In genomic region chr6:77650127-77650526, GRCm38 (mm10) we compare ENCODE assay signal across 10 mouse cellular contexts.
DNase-seq lines count a peak whose midpoint lies in the region; ATAC-seq and TF ChIP-seq lines count a peak whose summit lies in the region.
"Had no signal": no experiment of that assay in that cellular context is flagged by ENCODE, and none has a peak within 500 bp of the region (broad histone marks: within the 10 kb centered on the region; RNA-seq: fewer than 3 reads in every experiment).

No protein-coding gene starts in this region.

- no peak overlapping the region for H3K4me3 ChIP-seq in lung, adult 2 months (replicated peaks; ENCODE audit: extremely low read depth, low read depth, low read length)
- H3K4me3 ChIP-seq in embryonic fibroblast, embryonic 13.5 days (ENCODE audit: insufficient read depth, low read length): no peak overlapping the region
- no peak overlapping the region for H3K4me3 ChIP-seq in liver, postnatal 0 days (ENCODE audit: low read depth, low read length)
- H3K4me3 ChIP-seq: embryonic facial prominence, embryonic 12.5 days; megakaryocyte, embryonic 14.5 days had no signal

- peak; percentile 32 for DNase-seq in lung, postnatal 10 days
- DNase-seq in lung, adult 2 months: no peak
- peak; percentile 8 to 15 for DNase-seq in adrenal gland, postnatal 4 days (ENCODE audit: low spot score in 2 of 2)
- DNase-seq in kidney, postnatal 14 days: peak; percentile 33
- peak; percentile 56 for DNase-seq in liver, postnatal 0 days
- DNase-seq in right cerebral cortex, postnatal 25 days: peak; percentile 35

- H3K9me3 ChIP-seq in liver, postnatal 0 days (ENCODE audit: low read length): no peaks in the 10 kb centered on the region
- H3K9me3 ChIP-seq: embryonic facial prominence, embryonic 12.5 days; megakaryocyte, embryonic 14.5 days had no signal

- TF ChIP-seq EP300 in liver, postnatal 0 days (IDR thresholded peaks at IDR 0.05; ENCODE audit: low read depth): no peak

- 11% methylated on average over 6 of the region's 6 CpGs for whole genome bisulfite sequencing in lung, adult 2 months
- WGBS in liver, postnatal 0 days (ENCODE audit: insufficient replicate concordance): 11% methylated on average over 6 of the region's 6 CpGs

- no peaks in the 10 kb centered on the region for H3K27me3 ChIP-seq in liver, postnatal 0 days (ENCODE audit: insufficient read depth, low read length)
- H3K27me3 ChIP-seq: embryonic facial prominence, embryonic 12.5 days; megakaryocyte, embryonic 14.5 days had no signal

- no peaks in the 10 kb centered on the region for H3K36me3 ChIP-seq in liver, postnatal 0 days (replicated peaks; ENCODE audit: insufficient read depth, low read length)
- H3K36me3 ChIP-seq: embryonic facial prominence, embryonic 12.5 days had no signal

- no peak for TF ChIP-seq CTCF in lung, adult 2 months (IDR thresholded peaks at IDR 0.05; ENCODE audit: insufficient read depth, low read length)
- TF ChIP-seq CTCF in embryonic fibroblast, embryonic 13.5 days (IDR thresholded peaks at IDR 0.05; ENCODE audit: borderline replicate concordance, insufficient read depth, low read length): peak; percentile 53; the same call in 1 of the 2 replicates
- peak; percentile 75 for TF ChIP-seq CTCF in liver, postnatal 0 days (IDR thresholded peaks at IDR 0.05; ENCODE audit: low read depth)

- ATAC-seq in liver, postnatal 0 days: no peak
- ATAC-seq in megakaryocyte-erythroid progenitor cell, adult 5-6 weeks (replicated peaks; ENCODE audit: low FRiP score, low TSS enrichment, poor library complexity, severe bottlenecking): no peak

- no peak overlapping the region for H3K4me2 ChIP-seq in liver, postnatal 0 days (ENCODE audit: low read depth, low read length)
- H3K4me2 ChIP-seq: embryonic facial prominence, embryonic 12.5 days had no signal

- H3K9ac ChIP-seq in liver, postnatal 0 days (replicated peaks): no peak overlapping the region
- H3K9ac ChIP-seq: embryonic facial prominence, embryonic 12.5 days had no signal

- no peak for TF ChIP-seq POLR2A in lung, adult 2 months (IDR thresholded peaks at IDR 0.05; ENCODE audit: borderline replicate concordance, extremely low read depth, low read depth, low read length)
- no peak for TF ChIP-seq POLR2A in embryonic fibroblast, embryonic 13.5 days (IDR thresholded peaks at IDR 0.05; ENCODE audit: low read depth, low read length)

- no peaks in the 10 kb centered on the region for H3K4me1 ChIP-seq in lung, adult 2 months (ENCODE audit: control insufficient read depth, insufficient read depth, low read length)
- H3K4me1 ChIP-seq in embryonic fibroblast, embryonic 13.5 days (ENCODE audit: control insufficient read depth, insufficient read depth, low read length): no peaks in the 10 kb centered on the region
- no peaks in the 10 kb centered on the region for H3K4me1 ChIP-seq in liver, postnatal 0 days (ENCODE audit: insufficient read depth)
- H3K4me1 ChIP-seq: embryonic facial prominence, embryonic 12.5 days; megakaryocyte, embryonic 14.5 days had no signal

- no peak overlapping the region for H3K27ac ChIP-seq in embryonic fibroblast, embryonic 13.5 days (ENCODE audit: insufficient read depth, low read length)
- H3K27ac ChIP-seq in liver, postnatal 0 days (ENCODE audit: low read depth): no peak overlapping the region
- H3K27ac ChIP-seq: embryonic facial prominence, embryonic 12.5 days had no signal
